Mouse (Mus musculus) E14TG2a.4 (cell line): ENCODE data around the gene Cul4a.

Source experiments
- H3K27me3 ChIP-seq: 2 replicates; pipeline ENCODE4 v1.6.1; 2014; ENCODE audit warnings: low read length, control low read depth; ENCODE audit not compliant: insufficient read depth
- H3K36me3 ChIP-seq: 2 replicates; pipeline ENCODE4 v1.6.1; 2014; ENCODE audit warnings: low read length, control low read depth; ENCODE audit not compliant: insufficient read depth
- H3K4me1 ChIP-seq: replicated peaks from 2 replicates; pipeline ENCODE4 v1.6.1; 2014; ENCODE audit warnings: low read depth, low read length, control low read depth
- H3K4me3 ChIP-seq: replicated peaks from 2 replicates; pipeline ENCODE4 v1.5.1; 2014; ENCODE audit warnings: mild to moderate bottlenecking, low read length
- H3K9me3 ChIP-seq: 2 replicates; pipeline ENCODE4 v1.6.1; 2014; ENCODE audit warnings: low read length, control low read depth
- CTCF ChIP-seq: conservative IDR thresholded peaks from 2 replicates; pipeline ENCODE4 v1.5.1; 2014; ENCODE audit warnings: low read length
- NANOG ChIP-seq: IDR thresholded peaks from 2 replicates; pipeline ENCODE4 v1.6.1; 2014; ENCODE audit warnings: borderline replicate concordance, low read length, mixed read lengths
- POU5F1 ChIP-seq: IDR thresholded peaks from 2 replicates; pipeline ENCODE4 v1.6.1; 2014; ENCODE audit warnings: low read length, borderline replicate concordance

Cul4a gene

GRCm38 (mm10) chr8:13163563-13163962 is 58.1 kb downstream of the Cul4a start:
- Histone ChIP-seq H3K4me1 (peaks cover 58% of the 10 kb centered on the region), H3K4me3 (no peak overlapping the region), H3K36me3 (peaks cover 76% of the 10 kb centered on the region), H3K9me3 (no peaks in the 10 kb centered on the region), H3K27me3 (no peaks in the 10 kb centered on the region)
- TF ChIP-seq NANOG: no peak
- TF ChIP-seq POU5F1: no peak
- no peak for TF ChIP-seq CTCF

- Histone ChIP-seq H3K9me3 (no peaks in the 10 kb centered on the region), H3K36me3 (peaks cover 84% of the 10 kb centered on the region), H3K4me3 (no peak overlapping the region), H3K4me1 (peaks cover 56% of the 10 kb centered on the region), H3K27me3 (no peaks in the 10 kb centered on the region)
- TF ChIP-seq NANOG: no peak
- no peak for TF ChIP-seq CTCF
- TF ChIP-seq POU5F1: no peak
These were observed 58.9 kb downstream of the Cul4a start for GRCm38 (mm10) chr8:13164361-13164760.

- H3K27me3 ChIP-seq: no peaks in the 10 kb centered on the region
- no peak overlapping the region for H3K4me3 ChIP-seq
- no peaks in the 10 kb centered on the region for H3K9me3 ChIP-seq
- H3K36me3 ChIP-seq: peaks cover 100% of the 10 kb centered on the region
- H3K4me1 ChIP-seq: peaks cover 21% of the 10 kb centered on the region
- TF ChIP-seq NANOG: no peak
- TF ChIP-seq POU5F1: no peak
- TF ChIP-seq CTCF: no peak
These were observed 65.1 kb downstream of the Cul4a start for GRCm38 (mm10) chr8:13170510-13170909.

- no peak for TF ChIP-seq CTCF
- no peak for TF ChIP-seq NANOG
- no peak for TF ChIP-seq POU5F1
- no peaks in the 10 kb centered on the region for H3K27me3 ChIP-seq
- no peaks in the 10 kb centered on the region for H3K9me3 ChIP-seq
These were observed 68.9 kb downstream of the Cul4a start for GRCm38 (mm10) chr8:13174305-13174704.

GRCm38 (mm10) chr8:13174811-13175210 is 69.4 kb downstream of the Cul4a start:
- Histone ChIP-seq H3K27me3 (no peaks in the 10 kb centered on the region), H3K4me3 (no peak overlapping the region), H3K9me3 (no peaks in the 10 kb centered on the region), H3K36me3 (peaks cover 100% of the 10 kb centered on the region), H3K4me1 (peaks cover 47% of the 10 kb centered on the region)
- TF ChIP-seq POU5F1 (no peak), CTCF (no peak), NANOG (no peak)

More at GRCm38 (mm10) chr8:13174305-13174704, 68.9 kb downstream of the Cul4a start:
- Histone ChIP-seq H3K4me1 (peaks cover 42% of the 10 kb centered on the region), H3K36me3 (peaks cover 100% of the 10 kb centered on the region), H3K4me3 (no peak overlapping the region)

GRCm38 (mm10) chr8:13175650-13176049 is 70.2 kb downstream of the Cul4a start:
- TF ChIP-seq NANOG: no peak
- no peak for TF ChIP-seq POU5F1
- TF ChIP-seq CTCF: no peak
- Histone ChIP-seq H3K9me3 (no peaks in the 10 kb centered on the region), H3K27me3 (no peaks in the 10 kb centered on the region), H3K4me1 (peaks cover 54% of the 10 kb centered on the region), H3K4me3 (no peak overlapping the region), H3K36me3 (peaks cover 100% of the 10 kb centered on the region)

GRCm38 (mm10) chr8:13177173-13177852 is 71.9 kb downstream of the Cul4a start:
- Histone ChIP-seq H3K4me1 (peaks cover 71% of the 10 kb centered on the region), H3K9me3 (no peaks in the 10 kb centered on the region), H3K4me3 (no peak overlapping the region), H3K36me3 (peaks cover 100% of the 10 kb centered on the region), H3K27me3 (no peaks in the 10 kb centered on the region)
- TF ChIP-seq NANOG: no peak
- no peak for TF ChIP-seq CTCF
- TF ChIP-seq POU5F1: no peak

- peaks cover 100% of the 10 kb centered on the region for H3K36me3 ChIP-seq
- no peaks in the 10 kb centered on the region for H3K27me3 ChIP-seq
- no peaks in the 10 kb centered on the region for H3K9me3 ChIP-seq
- TF ChIP-seq POU5F1 (no peak), NANOG (no peak), CTCF (no peak)
- H3K4me3 ChIP-seq: no peak overlapping the region
- H3K4me1 ChIP-seq: peaks cover 75% of the 10 kb centered on the region
These were observed 72.7 kb downstream of the Cul4a start for GRCm38 (mm10) chr8:13178137-13178536.

GRCm38 (mm10) chr8:13179482-13179881 is 74.1 kb downstream of the Cul4a start:
- Histone ChIP-seq H3K36me3 (peaks cover 99% of the 10 kb centered on the region), H3K9me3 (no peaks in the 10 kb centered on the region), H3K4me3 (no peak overlapping the region), H3K27me3 (no peaks in the 10 kb centered on the region), H3K4me1 (peaks cover 69% of the 10 kb centered on the region)
- no peak for TF ChIP-seq NANOG
- no peak for TF ChIP-seq CTCF
- no peak for TF ChIP-seq POU5F1
